Mouse (Mus musculus) heart, embryonic 11.5 days (tissue): ENCODE data around the gene Ppp1r9b. TPM values are rescaled to one million over a fixed set of nuclear protein-coding genes. Genes with fewer than 3 reads are reported as not detected.

Experiments used
- ATAC-seq: fragments of 200-750 bp; cut with Nextera tagmentation; replicated peaks from 2 replicates; pipeline ENCODE4 v1.8.0; 2017; ENCODE audit warnings: moderate library complexity; ENCODE audit not compliant: insufficient number of reproducible peaks, low FRiP score, low TSS enrichment
- H3K27ac ChIP-seq: fragments of 300-500 bp; sonication (generic); 2 replicates; pipeline ENCODE4 v1.5.1; 2014; ENCODE audit warnings: mild to moderate bottlenecking, low read depth, low read length
- H3K27me3 ChIP-seq: fragments of 300-500 bp; sonication (generic); 2 replicates; pipeline ENCODE4 v1.6.1; 2014; ENCODE audit warnings: mild to moderate bottlenecking, low read length, mixed read lengths; ENCODE audit not compliant: control insufficient read depth, insufficient read depth
- H3K36me3 ChIP-seq: fragments of 300-500 bp; sonication (generic); 2 replicates; pipeline ENCODE4 v1.6.1; 2014; ENCODE audit warnings: mild to moderate bottlenecking, low read length, moderate library complexity, mixed read lengths; ENCODE audit not compliant: control insufficient read depth, insufficient read depth
- H3K4me1 ChIP-seq: fragments of 300-500 bp; sonication (generic); 2 replicates; pipeline ENCODE4 v1.6.1; 2014; ENCODE audit warnings: low read length; ENCODE audit not compliant: control insufficient read depth, insufficient read depth
- H3K4me2 ChIP-seq: fragments of 300-500 bp; sonication (generic); 2 replicates; pipeline ENCODE4 v1.6.1; 2014; ENCODE audit warnings: mild to moderate bottlenecking, moderate library complexity
- H3K4me3 ChIP-seq: fragments of 300-500 bp; sonication (generic); 2 replicates; pipeline ENCODE4 v1.5.1; 2014; ENCODE audit warnings: low read depth, low read length
- H3K9ac ChIP-seq: fragments of 300-500 bp; sonication (generic); 2 replicates; pipeline ENCODE4 v1.6.1; 2014; ENCODE audit warnings: mild to moderate bottlenecking, low read depth, low read length, moderate library complexity
- H3K9me3 ChIP-seq: fragments of 300-500 bp; sonication (generic); replicated peaks from 2 replicates; pipeline ENCODE4 v1.6.1; 2016; ENCODE audit warnings: low read length; ENCODE audit not compliant: control insufficient read depth
- WGBS: fragments of 180-500 bp; shearing (Covaris S2); extraction: QIAGEN DNeasy Blood & Tissue Kit; methylation state at CpG from one replicate; pipeline ENCODE4 v1.1.7; 2014; ENCODE audit not compliant: insufficient replicate concordance; 5-methylcytosine and 5-hydroxymethylcytosine counted together
- polyA plus RNA-seq: library from polyadenylated mRNA; unstranded; fragments of >200 nt; fragmentation: Nextera tagmentation; extraction: Ambion mirVana; gene quantifications from 2 replicates; pipeline ENCODE4 v1.2.1, GENCODE M21; 2014

Gene Ppp1r9b
- polyA plus RNA-seq, 1 experiment from 2014 or later: 16.3 TPM

DNA sequence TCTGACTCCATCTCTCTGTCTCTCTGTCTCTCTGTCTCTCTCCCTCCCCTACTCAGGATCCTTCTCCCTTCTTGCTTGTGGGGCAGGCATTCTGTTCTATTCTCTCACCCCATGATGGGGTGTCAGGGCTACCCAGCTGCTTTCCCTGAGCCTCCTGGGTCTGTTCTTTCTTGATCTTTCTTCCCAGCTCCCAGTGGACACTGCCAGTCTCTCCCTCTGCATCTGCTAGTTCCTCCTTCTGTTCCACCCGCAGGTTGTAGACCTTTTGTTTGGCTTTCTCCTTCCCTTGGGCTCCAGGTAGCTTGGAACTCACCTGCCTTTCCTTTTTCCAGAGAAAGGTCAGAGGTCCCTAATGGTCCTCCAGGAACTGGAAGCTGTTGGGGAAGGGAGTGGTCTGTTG is 20.6 kb downstream of the Ppp1r9b start:
- 22% methylated on average over 1 of the region's 1 CpGs for WGBS
- H3K36me3 ChIP-seq: no peaks in the 10 kb centered on the region
- H3K27ac ChIP-seq: peak overlapping the region; percentile 95
- H3K9me3 ChIP-seq: no peaks in the 10 kb centered on the region
- peaks cover 40% of the 10 kb centered on the region for H3K4me1 ChIP-seq
- no peak for ATAC-seq
- H3K4me2 ChIP-seq: peak overlapping the region; percentile 94
- peak overlapping the region; percentile 76 for H3K4me3 ChIP-seq
- H3K9ac ChIP-seq: peak overlapping the region; percentile 72
- H3K27me3 ChIP-seq: no peaks in the 10 kb centered on the region

DNA sequence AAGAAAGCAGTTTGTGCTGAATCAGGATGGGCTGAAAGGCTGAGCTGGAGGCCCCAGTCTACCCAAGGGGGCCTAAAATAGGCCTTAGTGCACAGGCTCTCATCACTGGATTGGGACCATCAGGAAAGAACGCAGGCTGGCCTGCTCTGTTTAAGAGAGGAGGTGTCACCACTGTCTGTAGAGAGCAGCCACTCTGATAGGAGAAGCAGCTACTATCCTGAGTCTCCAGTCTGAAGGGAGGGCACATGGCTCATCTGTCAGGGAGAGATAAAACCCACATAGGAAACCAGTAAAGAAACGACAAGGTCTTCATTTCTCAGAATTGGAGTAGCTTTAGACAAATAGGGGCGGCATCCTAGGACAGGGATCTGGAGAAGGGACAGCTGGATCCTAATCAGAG is 21.2 kb downstream of the Ppp1r9b start:
- Histone ChIP-seq H3K27ac (peak overlapping the region; percentile 95), H3K9me3 (no peaks in the 10 kb centered on the region), H3K4me3 (peak overlapping the region; percentile 76), H3K27me3 (no peaks in the 10 kb centered on the region), H3K4me1 (peaks cover 35% of the 10 kb centered on the region), H3K4me2 (peak overlapping the region; percentile 94), H3K9ac (peak overlapping the region; percentile 72; the same call in 1 of the 2 replicates), H3K36me3 (no peaks in the 10 kb centered on the region)
- WGBS: 22% methylated on average over 3 of the region's 3 CpGs
- ATAC-seq: peak; percentile 88

DNA sequence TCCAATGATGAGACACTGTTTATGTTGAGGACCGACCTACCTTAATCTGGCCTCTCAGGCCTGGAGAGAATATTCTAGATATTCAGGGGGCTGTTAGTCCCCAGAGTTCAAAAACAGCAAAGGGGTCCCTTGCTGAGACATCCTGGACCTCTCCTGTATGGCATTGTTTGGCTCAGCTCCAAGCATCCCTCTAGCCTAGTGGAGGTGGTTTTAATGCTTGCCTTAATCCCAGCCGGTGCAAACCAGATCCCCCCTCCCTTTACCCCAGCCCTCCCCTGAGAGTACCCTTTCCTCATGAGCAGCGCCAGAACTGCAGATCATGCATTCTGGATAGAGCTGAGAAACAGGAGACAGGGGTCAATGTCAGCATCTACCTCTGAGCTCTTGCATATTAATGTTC is 21.7 kb downstream of the Ppp1r9b start:
- Histone ChIP-seq H3K36me3 (no peaks in the 10 kb centered on the region), H3K9me3 (no peaks in the 10 kb centered on the region), H3K27ac (peak overlapping the region; percentile 76), H3K4me1 (peaks cover 36% of the 10 kb centered on the region), H3K9ac (no peak overlapping the region), H3K4me3 (no peak overlapping the region), H3K4me2 (peak overlapping the region; percentile 44), H3K27me3 (no peaks in the 10 kb centered on the region)
- WGBS: 30% methylated on average over 3 of the region's 3 CpGs
- ATAC-seq: no peak

GRCm38 (mm10) chr11:95015484-95015883 is 24.6 kb downstream of the Ppp1r9b start:
- 53% methylated on average over 3 of the region's 3 CpGs for WGBS
- Histone ChIP-seq H3K4me2 (peak overlapping the region; percentile 31), H3K9me3 (no peaks in the 10 kb centered on the region), H3K4me1 (peaks cover 29% of the 10 kb centered on the region), H3K27ac (no peak overlapping the region), H3K9ac (peak overlapping the region; percentile 39; the same call in 1 of the 2 replicates), H3K4me3 (no peak overlapping the region), H3K36me3 (0 out of 2 replicates have a peak, but pooled peaks cover 5% of the 10 kb centered on the region), H3K27me3 (peaks cover 20% of the 10 kb centered on the region)
- no peak for ATAC-seq

GRCm38 (mm10) chr11:95022237-95022992 is 31.6 kb downstream of the Ppp1r9b start:
- Histone ChIP-seq H3K4me2 (no peak overlapping the region), H3K36me3 (peaks cover 20% of the 10 kb centered on the region), H3K27me3 (peaks cover 21% of the 10 kb centered on the region), H3K4me3 (no peak overlapping the region), H3K27ac (no peak overlapping the region), H3K4me1 (peaks cover 5% of the 10 kb centered on the region; the same call in 1 of the 2 replicates), H3K9me3 (no peaks in the 10 kb centered on the region), H3K9ac (no peak overlapping the region)
- ATAC-seq: no peak
- WGBS: 73% methylated on average over 10 of the region's 10 CpGs

- peaks cover 25% of the 10 kb centered on the region for H3K27me3 ChIP-seq
- H3K4me3 ChIP-seq: no peak overlapping the region
- no peak for ATAC-seq
- H3K4me2 ChIP-seq: no peak overlapping the region
- H3K36me3 ChIP-seq: peaks cover 20% of the 10 kb centered on the region
- no peak overlapping the region for H3K27ac ChIP-seq
- WGBS: 90% methylated on average over 9 of the region's 9 CpGs
- no peaks in the 10 kb centered on the region for H3K9me3 ChIP-seq
- peaks cover 5% of the 10 kb centered on the region; the same call in 1 of the 2 replicates for H3K4me1 ChIP-seq
- H3K9ac ChIP-seq: no peak overlapping the region
These were observed 32.6 kb downstream of the Ppp1r9b start for GRCm38 (mm10) chr11:95023481-95023880.

DNA sequence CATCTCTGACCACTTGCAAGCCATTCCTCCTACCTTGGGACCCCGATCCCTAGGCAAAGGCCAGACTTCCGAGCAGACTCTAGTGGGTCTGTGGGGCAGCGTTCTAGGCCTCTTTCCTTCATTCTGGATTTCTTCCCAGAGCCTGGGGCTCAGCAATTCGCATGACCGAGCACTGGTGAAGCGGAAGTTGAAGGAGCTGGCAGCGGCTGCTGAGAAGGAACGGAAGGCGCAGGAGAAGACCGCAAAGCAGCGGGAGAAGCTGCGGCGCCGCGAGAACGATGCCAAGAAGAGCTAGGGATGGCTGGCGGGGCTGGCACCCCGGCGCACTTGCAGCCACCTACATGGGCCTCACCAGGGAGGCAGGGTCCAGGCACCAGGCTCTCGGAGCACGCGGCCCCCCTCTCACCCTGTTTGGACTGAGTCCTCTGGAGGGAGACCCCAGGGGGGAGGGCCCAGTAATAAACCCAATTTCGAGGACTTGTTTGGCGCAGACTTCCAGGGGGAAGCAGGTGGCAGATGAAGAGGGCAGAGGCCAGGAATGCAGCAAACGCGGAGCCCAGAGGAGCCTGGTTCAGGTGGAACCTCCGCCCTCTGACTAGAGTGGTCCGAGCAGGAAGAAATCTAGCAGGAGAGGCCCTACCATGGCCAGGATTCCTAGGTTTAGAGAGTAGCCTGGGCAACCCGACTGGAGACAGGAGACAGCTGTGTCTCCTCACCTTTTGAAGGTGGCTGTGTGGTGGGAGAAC is 33.8 kb downstream of the Ppp1r9b start:
- H3K4me1 ChIP-seq: peaks cover 4% of the 10 kb centered on the region; the same call in 1 of the 2 replicates
- WGBS: 68% methylated on average over 29 of the region's 29 CpGs
- H3K36me3 ChIP-seq: peaks cover 19% of the 10 kb centered on the region
- no peaks in the 10 kb centered on the region for H3K9me3 ChIP-seq
- H3K27ac ChIP-seq: no peak overlapping the region
- H3K9ac ChIP-seq: no peak overlapping the region
- H3K4me3 ChIP-seq: no peak overlapping the region
- peaks cover 16% of the 10 kb centered on the region for H3K27me3 ChIP-seq
- no peak for ATAC-seq
- no peak overlapping the region for H3K4me2 ChIP-seq

DNA sequence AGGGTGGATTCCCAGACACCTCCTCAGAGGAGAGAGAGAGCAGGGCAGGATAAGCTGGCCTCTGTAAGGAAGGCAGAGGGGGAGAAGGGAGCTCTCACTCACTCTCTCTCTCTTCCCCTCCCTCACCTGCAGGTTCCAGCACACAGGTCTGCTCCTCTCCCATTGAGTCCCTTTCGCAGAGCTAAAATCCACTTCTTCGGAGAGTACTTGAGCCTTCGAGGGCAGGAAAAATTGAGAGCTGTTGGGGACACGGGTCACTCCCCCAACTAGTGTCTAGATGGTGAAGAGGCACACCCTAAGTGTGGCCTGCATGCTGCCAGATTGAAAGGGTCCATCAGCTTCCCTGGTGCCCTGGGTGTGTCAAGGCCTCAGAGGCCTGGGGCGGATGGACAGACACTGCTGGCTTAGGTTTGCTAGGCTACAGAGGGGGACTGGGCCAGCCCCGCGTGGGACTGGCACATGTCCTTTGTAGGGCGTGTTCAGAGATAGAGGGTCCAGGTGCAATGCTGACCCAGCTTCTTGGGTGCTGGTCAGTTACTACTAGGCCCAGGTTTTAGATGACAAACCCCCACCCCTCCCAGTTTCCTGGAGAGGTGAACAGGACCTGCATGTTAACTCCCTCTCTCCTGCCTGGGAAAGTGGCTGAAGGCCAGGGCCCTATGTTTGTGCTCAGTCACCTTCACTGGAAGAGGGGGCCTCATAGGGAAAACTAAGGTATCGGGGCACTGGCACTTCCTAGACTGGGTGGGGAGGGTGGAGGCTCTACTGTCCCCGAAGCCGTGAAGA is 34.6 kb downstream of the Ppp1r9b start:
- 90% methylated on average over 11 of the region's 11 CpGs for WGBS
- H3K9ac ChIP-seq: no peak overlapping the region
- no peak for ATAC-seq

More for the DNA sequence above, 34.6 kb downstream of the Ppp1r9b start:
- Histone ChIP-seq H3K9me3 (no peaks in the 10 kb centered on the region), H3K27me3 (peaks cover 8% of the 10 kb centered on the region), H3K27ac (no peak overlapping the region), H3K4me2 (no peak overlapping the region), H3K4me3 (no peak overlapping the region), H3K4me1 (no peaks in the 10 kb centered on the region), H3K36me3 (peaks cover 15% of the 10 kb centered on the region)
